12 mouse cellular contexts compared by ENCODE assay signal in the genomic region with DNA sequence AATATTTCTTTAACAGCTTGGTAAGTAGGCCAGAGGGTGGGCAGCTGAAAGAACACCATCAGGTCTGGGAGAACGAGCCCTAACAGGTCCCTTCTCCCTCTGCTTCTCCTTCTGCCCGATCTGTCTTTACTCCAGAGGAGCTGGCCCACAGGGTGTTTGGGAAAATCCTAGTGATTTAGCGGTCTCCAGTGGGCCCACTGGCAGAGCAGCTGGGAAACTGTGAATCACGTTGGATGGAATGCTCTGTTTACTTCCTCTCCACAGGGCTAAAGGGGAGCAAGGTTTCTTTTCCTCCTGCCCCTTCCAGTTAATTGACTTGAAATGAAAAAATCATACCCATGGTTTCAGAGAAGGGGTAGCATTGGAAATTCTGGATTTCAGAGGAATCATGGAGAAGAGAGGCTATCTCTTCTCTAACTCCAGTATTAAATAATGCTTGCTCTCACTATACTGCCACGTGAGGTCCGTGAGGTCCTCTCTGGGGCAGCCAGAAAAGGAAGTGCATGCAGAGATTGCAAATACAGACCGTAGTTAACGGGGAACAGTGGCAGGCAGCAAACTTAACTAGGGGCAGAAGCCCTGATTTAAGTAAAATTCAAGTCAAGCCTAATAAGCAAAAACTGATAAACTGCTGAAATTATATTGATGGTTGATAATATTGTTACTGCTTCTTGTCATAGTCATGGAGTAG. TPM values are rescaled to one million over a fixed set of nuclear protein-coding genes. Genes with fewer than 3 reads are reported as not detected.
A peak's percentile ranks its signal among the peaks of the same experiment; 100 is the strongest.
DNase-seq lines count a peak whose midpoint lies in the region; ATAC-seq and TF ChIP-seq lines count a peak whose summit lies in the region.
"Had no signal": no experiment of that assay in that cellular context is flagged by ENCODE, and none has a peak within 500 bp of the region (broad histone marks: within the 10 kb centered on the region; RNA-seq: fewer than 3 reads in every experiment).

No protein-coding gene starts in this region.

- no peaks in the 10 kb centered on the region for H3K27me3 ChIP-seq in liver, adult 2 months (ENCODE audit: control insufficient read depth, insufficient read depth, low read length)
- H3K27me3 ChIP-seq in liver, embryonic 12.5 days (replicated peaks) = no peaks in the 10 kb centered on the region
- H3K27me3 ChIP-seq: hindbrain, embryonic 12.5 days had no signal

- no peak for TF ChIP-seq POLR2A in liver, adult 2 months (IDR thresholded peaks at IDR 0.05; ENCODE audit: extremely low read depth, insufficient read depth, low read length)

- no peak for TF ChIP-seq CTCF in liver, adult 2 months (IDR thresholded peaks at IDR 0.05; ENCODE audit: low read depth, low read length)

- H3K9ac ChIP-seq in liver, adult 2 months (ENCODE audit: low read depth, low read length) = no peak overlapping the region
- no peak overlapping the region for H3K9ac ChIP-seq in liver, embryonic 12.5 days
- H3K9ac ChIP-seq: hindbrain, embryonic 12.5 days had no signal

- H3K4me1 ChIP-seq in liver, adult 2 months (ENCODE audit: control insufficient read depth, insufficient read depth, low read length) = no peaks in the 10 kb centered on the region
- no peaks in the 10 kb centered on the region for H3K4me1 ChIP-seq in liver, embryonic 12.5 days
- peaks cover 6% of the 10 kb centered on the region for H3K4me1 ChIP-seq in brown adipose tissue, adult 24 weeks (ENCODE audit: control insufficient read depth, insufficient read depth, insufficient read length, low read length)

- H3K36me3 ChIP-seq in liver, adult 2 months (ENCODE audit: control insufficient read depth, insufficient read depth, low read length) = no peaks in the 10 kb centered on the region
- H3K36me3 ChIP-seq in liver, embryonic 12.5 days = no peaks in the 10 kb centered on the region
- H3K36me3 ChIP-seq in macrophage (ENCODE audit: inconsistent target) = no peaks in the 10 kb centered on the region

- H3K4me3 ChIP-seq in liver, adult 2 months (ENCODE audit: insufficient read depth, low read depth, low read length) = no peak overlapping the region
- no peak overlapping the region for H3K4me3 ChIP-seq in liver, embryonic 12.5 days
- no peak overlapping the region for H3K4me3 ChIP-seq in brown adipose tissue, adult 24 weeks (ENCODE audit: insufficient read depth, low read depth, low read length)
- no peak overlapping the region for H3K4me3 ChIP-seq in macrophage (ENCODE audit: inconsistent target)
- H3K4me3 ChIP-seq: erythroblast, embryonic 14.5 days; hindbrain, embryonic 12.5 days had no signal

- no peak for DNase-seq in liver, adult 2 months (ENCODE audit: extremely low read depth, low read depth, low spot score)
- peak; percentile 65 to 70 for DNase-seq in heart, adult 9 months (ENCODE audit: low spot score in 2 of 2)
- DNase-seq in right cerebral cortex, postnatal 36 days (ENCODE audit: low spot score in 2 of 2) = no peak
- no peak for DNase-seq in embryo, embryonic 10 days (ENCODE audit: low spot score)
- DNase-seq: adrenal gland, postnatal 14 days; cerebellum, postnatal 14 days; right cerebral cortex, postnatal 25 days had no signal

- 72% methylated on average over 8 of the region's 8 CpGs for WGBS in liver, adult 2 months
- WGBS in liver, embryonic 12.5 days (ENCODE audit: insufficient replicate concordance) = 41% methylated on average over 8 of the region's 8 CpGs
- 36% methylated on average over 8 of the region's 8 CpGs for WGBS in macrophage (ENCODE audit: missing documents)

- peak overlapping the region; percentile 15; the same call in 1 of the 2 replicates for H3K27ac ChIP-seq in liver, adult 2 months (replicated peaks; ENCODE audit: insufficient read depth, low read depth, low read length)
- no peak overlapping the region for H3K27ac ChIP-seq in liver, embryonic 12.5 days
- H3K27ac ChIP-seq in brown adipose tissue, adult 24 weeks (replicated peaks; ENCODE audit: low read depth, low read length) = peak overlapping the region; percentile 25; the same call in 1 of the 2 replicates
- peak overlapping the region; percentile 24; the same call in 1 of the 2 replicates for H3K27ac ChIP-seq in macrophage
- H3K27ac ChIP-seq: hindbrain, embryonic 12.5 days had no signal

- H3K79me2 ChIP-seq in liver, adult 2 months (ENCODE audit: control insufficient read depth, insufficient read depth, low read length) = no peaks in the 10 kb centered on the region
- H3K79me2 ChIP-seq in macrophage (ENCODE audit: inconsistent target) = no peaks in the 10 kb centered on the region

- no peaks in the 10 kb centered on the region for H3K9me3 ChIP-seq in liver, embryonic 12.5 days (replicated peaks)
- H3K9me3 ChIP-seq: hindbrain, embryonic 12.5 days had no signal

- ATAC-seq in liver, embryonic 12.5 days = no peak

- H3K4me2 ChIP-seq in liver, embryonic 12.5 days = no peak overlapping the region
- H3K4me2 ChIP-seq: hindbrain, embryonic 12.5 days had no signal

RNA-seq across cellular contexts. Expression of gene Sgip1, which starts 51.1 kb away (rescaled TPM):
- 0.27 and 0.46 TPM in 2 replicates for total RNA-seq in liver, adult 2 months (2014; rRNA removed)
- polyA plus RNA-seq in liver, adult 2 months (2012; rRNA removed) = 0.07 and 0.19 TPM in 2 replicates
- 0.97 and 0.99 TPM in 2 replicates for polyA plus RNA-seq in liver, embryonic 12.5 days (2016; fragmentation: Nextera tagmentation; extraction: Ambion mirVana)
- polyA plus RNA-seq in brown adipose tissue, adult 24 weeks (2012; ENCODE audit: insufficient read depth, insufficient read length, missing spikeins) = 0.46 TPM in 1 of 2 replicates, not detected in the other
- total RNA-seq in macrophage (2018; cell fraction: chromatin; rRNA removed) = 1 to 10 TPM in 1 of 26 experiments, under 1 TPM in 11, not detected in 14; 0.25 to 1.2 (median 0.43) TPM
- total RNA-seq in macrophage (2018; cell fraction: cytosol; rRNA removed) = under 1 TPM; 0.03 to 0.37 (median 0.14) TPM
- 1 to 10 TPM in 1 of 26 experiments, under 1 TPM in 16, not detected in 9; 0.24 to 2.6 (median 0.47) TPM for total RNA-seq in macrophage (2018; cell fraction: nucleus; rRNA removed)
- polyA plus RNA-seq in macrophage (2018) = 0.10 to 0.33 TPM (median 0.11 TPM) in 3 replicates
- polyA plus RNA-seq: erythroblast, embryonic 14.5 days had no signal

Comparison
In these comparisons a context has a peak if more than half of its experiments do, and no peak if none do; other contexts are left out.
1. DNase-seq: peak in heart, adult 9 months (2 of 2); none in liver, adult 2 months (single experiment), right cerebral cortex, postnatal 36 days (0 of 2) and embryo, embryonic 10 days (single experiment).